Comparison of ENCODE assay signal across 19 mouse cellular contexts in genomic region chr2:84462411-84462810, GRCm38 (mm10). TPM values are rescaled to one million over a fixed set of nuclear protein-coding genes. Genes with fewer than 3 reads are reported as not detected.
DNase-seq lines count a peak whose midpoint lies in the region.
"Had no signal": no experiment of that assay in that cellular context is flagged by ENCODE, and none has a peak within 500 bp of the region (broad histone marks: within the 10 kb centered on the region; RNA-seq: fewer than 3 reads in every experiment).

No protein-coding gene starts in this region.

- intact Hi-C loops in left cerebral cortex, postnatal 14 days (cut with DNase I), result no loop called here
- intact Hi-C loops in left cerebral cortex, postnatal 4 days (cut with DNase I), result no loop called here
- intact Hi-C loops in gastrocnemius, postnatal 36 days (cut with DNase I), result loop anchor here (10.0 kb wide), 1 partner anchor 342 kb away; no protein-coding TSS in a partner anchor
- intact Hi-C loops in heart, postnatal 36 days (cut with DNase I), result no loop called here

- DNase-seq in left cerebral cortex, postnatal 14 days (ENCODE audit: low spot score in 2 of 2), result peak; percentile 28 to 44
- DNase-seq in left cerebral cortex, postnatal 4 days, result no peak
- DNase-seq in right cerebral cortex, postnatal 14 days, result peak; percentile 19
- no peak for DNase-seq in right cerebral cortex, adult 18-20 months
- DNase-seq in brain, adult 2 months (ENCODE audit: low read depth, low spot score), result peak; percentile 33
- DNase-seq in telencephalon, adult 2 months (ENCODE audit: low read depth, low spot score), result peak; percentile 35
- no peak for DNase-seq in gastrocnemius, postnatal 36 days
- DNase-seq in heart, postnatal 36 days, result no peak
- DNase-seq: adrenal gland, adult 8-10 months; adrenal gland, postnatal 14 days; adrenal gland, postnatal 36 days; B cell, adult 2 months; cerebellum, adult 11 months; cerebellum, adult 18-20 months; cerebellum, adult 8-10 months; cerebellum, adult 9-11 months; cerebellum, postnatal 14 days; cerebellum, postnatal 36 days; embryo, embryonic 11 days had no signal

RNA-seq across cellular contexts. Expression of gene Tfpi, which starts 14.2 kb away (rescaled TPM):
- 1 to 10 TPM; 6.5 to 7.2 TPM for total RNA-seq in left cerebral cortex, postnatal 14 days (2021)
- total RNA-seq in left cerebral cortex, postnatal 4 days (2021), result 10 to 100 TPM in 1 of 2 experiments, 1 to 10 TPM in 1; 9.3 to 10.3 TPM
- total RNA-seq in gastrocnemius, postnatal 36 days (2021), result 1 to 10 TPM; 2.1 to 2.3 TPM
- total RNA-seq in heart, postnatal 36 days (2021), result 10 to 100 TPM; 52.0 to 64.1 TPM

RNA-seq across cellular contexts. Expression of gene Calcrl, which starts 37.2 kb away (rescaled TPM):
- 1 to 10 TPM; 7.9 to 9.1 TPM for total RNA-seq in left cerebral cortex, postnatal 14 days (2021)
- 1 to 10 TPM; 5.7 to 7.5 TPM for total RNA-seq in left cerebral cortex, postnatal 4 days (2021)
- 10 to 100 TPM; 10.5 TPM for total RNA-seq in gastrocnemius, postnatal 36 days (2021)
- 10 to 100 TPM; 29.2 to 31.4 TPM for total RNA-seq in heart, postnatal 36 days (2021)

Comparison
In these comparisons a context has a peak if more than half of its experiments do, and no peak if none do; other contexts are left out.
1. DNase-seq: peak in left cerebral cortex, postnatal 14 days (2 of 2), right cerebral cortex, postnatal 14 days (single experiment), brain, adult 2 months (single experiment) and telencephalon, adult 2 months (single experiment); none in left cerebral cortex, postnatal 4 days (single experiment), right cerebral cortex, adult 18-20 months (single experiment), gastrocnemius, postnatal 36 days (0 of 2) and heart, postnatal 36 days (0 of 2).
2. RNA of gene Tfpi, which starts 14.2 kb away (total RNA-seq): 52.0 to 64.1 TPM in heart, postnatal 36 days; 9.3 to 10.3 TPM in left cerebral cortex, postnatal 4 days, 6.5 to 7.2 TPM in left cerebral cortex, postnatal 14 days and 2.1 to 2.3 TPM in gastrocnemius, postnatal 36 days; every median in the first group is over 4 times any median in the second.